Mouse (Mus musculus): ENCODE measurements around the gene Neurl3. TPM values are rescaled to one million over a fixed set of nuclear protein-coding genes. Genes with fewer than 3 reads are reported as not detected.

The Neurl3 gene
- total and polyA plus RNA-seq, 2 experiments from 2014 or later: 0.16 to 1.8 TPM

DNA sequence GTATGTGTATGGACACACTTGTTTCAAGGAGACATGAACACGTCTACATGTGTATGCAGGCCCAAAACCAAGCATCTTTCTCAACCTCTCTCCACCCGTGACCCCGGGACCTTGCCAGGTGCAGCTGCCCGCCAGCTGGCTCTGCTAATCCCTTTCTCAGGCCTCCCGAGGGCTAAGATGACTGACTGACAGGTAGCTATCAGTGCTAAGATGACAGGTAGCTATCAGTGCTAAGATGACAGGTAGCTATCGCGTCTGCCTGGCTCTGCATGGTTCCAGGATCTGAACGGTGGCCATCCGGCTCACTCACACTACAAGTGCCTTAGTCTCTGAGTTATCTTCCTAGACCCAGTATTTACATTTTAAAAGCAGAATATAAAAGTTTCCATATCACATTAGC, 46.0 kb downstream of the Neurl3 start:
- TF ChIP-seq CTCF (IDR thresholded peaks at IDR 0.05; ENCODE audit: low read depth): no peak
- Histone ChIP-seq H3K4me3 (ENCODE audit: low read length) (no peak overlapping the region), H3K9ac (replicated peaks; ENCODE audit: low read length) (no peak overlapping the region), H3K9me3 (ENCODE audit: low read length) (no peaks in the 10 kb centered on the region), H3K4me1 (ENCODE audit: insufficient read depth, low read length) (no peaks in the 10 kb centered on the region), H3K4me2 (ENCODE audit: low read depth, low read length) (no peak overlapping the region), H3K27me3 (ENCODE audit: insufficient read depth, low read length) (no peaks in the 10 kb centered on the region), H3K36me3 (ENCODE audit: insufficient read depth, low read length) (peaks cover 18% of the 10 kb centered on the region), H3K27ac (no peak overlapping the region)
- DNase-seq (ENCODE audit: low spot score) (no peak), ATAC-seq (no peak)
- 91% methylated on average over 9 of the region's 9 CpGs for WGBS

- Histone ChIP-seq H3K27me3 (ENCODE audit: insufficient read depth, low read length) (no peaks in the 10 kb centered on the region), H3K27ac (no peak overlapping the region), H3K4me3 (ENCODE audit: low read length) (no peak overlapping the region), H3K4me2 (ENCODE audit: low read depth, low read length) (no peak overlapping the region), H3K9ac (replicated peaks; ENCODE audit: low read length) (no peak overlapping the region), H3K4me1 (ENCODE audit: insufficient read depth, low read length) (no peaks in the 10 kb centered on the region), H3K9me3 (ENCODE audit: low read length) (no peaks in the 10 kb centered on the region), H3K36me3 (ENCODE audit: insufficient read depth, low read length) (peaks cover 24% of the 10 kb centered on the region)
- DNase-seq (ENCODE audit: low spot score): peak; percentile 28
- TF ChIP-seq CTCF (IDR thresholded peaks at IDR 0.05; ENCODE audit: low read depth): peak; percentile 50
- ATAC-seq: no peak
- WGBS: 86% methylated on average over 3 of the region's 3 CpGs
Measured at GRCm38 (mm10) chr1:36224648-36225047, 49.8 kb downstream of the Neurl3 start.

Other genes starting within 250 kb of the Neurl3 start
- gene Hs6st1, start 206.3 kb downstream of the Neurl3 start, total RNA-seq (2014; rRNA removed): 107 and 112 TPM in 2 replicates
- gene Hs6st1, start 206.3 kb downstream of the Neurl3 start, polyA plus RNA-seq (2015; fragmentation: Nextera tagmentation; extraction: Ambion mirVana): 16.9 and 19.0 TPM in 2 replicates
- gene Uggt1, start 30.0 kb downstream of the Neurl3 start, total RNA-seq (2014; rRNA removed): 33.5 and 40.2 TPM in 2 replicates
- gene Uggt1, start 30.0 kb downstream of the Neurl3 start, polyA plus RNA-seq (2015; fragmentation: Nextera tagmentation; extraction: Ambion mirVana): 22.1 and 24.3 TPM in 2 replicates
- 10.1 and 13.8 TPM in 2 replicates for gene Arid5a, start 33.1 kb upstream of the Neurl3 start, total RNA-seq (2014; rRNA removed)
- gene Arid5a, start 33.1 kb upstream of the Neurl3 start, polyA plus RNA-seq (2015; fragmentation: Nextera tagmentation; extraction: Ambion mirVana): 8.4 and 8.5 TPM in 2 replicates
- 60.0 and 60.4 TPM in 2 replicates for gene Kansl3, start 94.5 kb upstream of the Neurl3 start, total RNA-seq (2014; rRNA removed)
- 29.6 and 31.5 TPM in 2 replicates for gene Kansl3, start 94.5 kb upstream of the Neurl3 start, polyA plus RNA-seq (2015; fragmentation: Nextera tagmentation; extraction: Ambion mirVana)
- gene Fer1l5, start 97.6 kb upstream of the Neurl3 start, total RNA-seq (2014; rRNA removed): not detected in 2 replicates
- 0.73 and 1.2 TPM in 2 replicates for gene Fer1l5, start 97.6 kb upstream of the Neurl3 start, polyA plus RNA-seq (2015; fragmentation: Nextera tagmentation; extraction: Ambion mirVana)
- 20.4 and 21.6 TPM in 2 replicates for gene Lman2l, start 170.6 kb upstream of the Neurl3 start, total RNA-seq (2014; rRNA removed)
- 42.6 and 45.5 TPM in 2 replicates for gene Lman2l, start 170.6 kb upstream of the Neurl3 start, polyA plus RNA-seq (2015; fragmentation: Nextera tagmentation; extraction: Ambion mirVana)
- 18.5 and 19.6 TPM in 2 replicates for gene Cnnm4, start 196.9 kb upstream of the Neurl3 start, total RNA-seq (2014; rRNA removed)
- 9.6 and 10.0 TPM in 2 replicates for gene Cnnm4, start 196.9 kb upstream of the Neurl3 start, polyA plus RNA-seq (2015; fragmentation: Nextera tagmentation; extraction: Ambion mirVana)
- 28.4 and 35.9 TPM in 2 replicates for gene Cnnm3, start 237.2 kb upstream of the Neurl3 start, total RNA-seq (2014; rRNA removed)
- 5.2 and 5.4 TPM in 2 replicates for gene Cnnm3, start 237.2 kb upstream of the Neurl3 start, polyA plus RNA-seq (2015; fragmentation: Nextera tagmentation; extraction: Ambion mirVana)

Data from hindbrain, postnatal 0 days (tissue).